Mouse (Mus musculus) heart, postnatal 10 days (tissue): ENCODE measurements around the gene Dcakd. TPM values are rescaled to one million over a fixed set of nuclear protein-coding genes. Genes with fewer than 3 reads are reported as not detected.

Experiments used
- DNase-seq, 2 experiments: peaks; one replicate each; pipeline ENCODE4 v3.0.0; 2021
- intact Hi-C: fragments of 180-260 bp; cut with DNase I; formaldehyde crosslinking; loops from one replicate; pipeline ENCODE4 v1.15.1; 2025
- microRNA-seq, 2 experiments: library from miRNA; unstranded; fragments of <30 nt; microRNA quantifications; one replicate each; pipeline ENCODE4 v1.2.0; 2022
- total RNA-seq, 2 experiments: library from RNA; stranded (reverse); gene quantifications; 2 replicates each; pipeline ENCODE4 v1.2.3; 2021

The Dcakd gene
- total RNA-seq, 2 experiments from 2014 or later, result 62.5 to 70.5 TPM

DNA sequence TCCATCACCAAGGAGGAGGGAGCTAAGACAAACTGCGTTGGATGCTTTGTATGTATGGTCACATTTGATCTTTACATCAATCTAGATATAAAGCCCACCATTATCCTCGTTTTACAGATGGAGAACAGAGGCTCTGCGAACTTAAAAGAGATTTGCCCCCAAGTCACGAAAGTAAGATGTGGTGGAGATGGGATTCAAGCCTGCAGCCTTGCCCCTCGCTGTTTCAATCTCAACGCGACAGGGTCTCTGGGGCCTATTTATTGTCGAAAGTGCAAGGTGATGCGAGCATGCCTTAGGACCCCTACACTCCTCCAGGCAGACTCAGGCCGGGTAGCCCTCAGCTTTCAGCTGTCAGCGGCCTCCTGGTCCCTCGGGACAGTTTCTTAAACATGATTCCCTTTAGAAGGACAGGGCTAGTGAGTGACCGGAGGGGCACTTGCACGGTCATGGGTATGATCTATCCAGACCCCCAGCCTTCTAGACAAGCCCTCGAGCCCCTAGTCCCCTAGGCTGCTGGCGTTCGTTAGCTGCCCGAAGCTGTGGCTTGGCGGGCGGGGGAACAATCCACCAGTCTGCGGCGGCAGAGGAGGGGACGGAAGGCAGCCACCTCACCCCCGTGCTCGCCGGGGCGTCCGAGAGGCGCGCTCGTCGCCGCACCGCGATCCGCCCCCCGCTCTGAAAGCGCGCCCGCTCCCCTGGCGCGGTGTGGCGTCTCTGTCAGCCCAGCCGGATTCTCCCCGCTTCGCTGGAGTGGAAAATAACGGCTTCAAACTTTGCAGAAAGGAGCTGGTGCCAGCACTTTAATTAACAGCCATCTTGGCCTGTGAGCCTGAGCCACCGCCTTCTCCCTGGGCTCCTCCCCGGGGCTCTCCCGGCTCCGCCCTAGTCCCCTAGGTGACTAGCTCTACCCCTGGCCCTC, 79.8 kb downstream of the Dcakd start:
- intact Hi-C loops, result loop anchor here (5.0 kb wide), 1 partner anchor 44 kb away; no protein-coding TSS in a partner anchor

DNA sequence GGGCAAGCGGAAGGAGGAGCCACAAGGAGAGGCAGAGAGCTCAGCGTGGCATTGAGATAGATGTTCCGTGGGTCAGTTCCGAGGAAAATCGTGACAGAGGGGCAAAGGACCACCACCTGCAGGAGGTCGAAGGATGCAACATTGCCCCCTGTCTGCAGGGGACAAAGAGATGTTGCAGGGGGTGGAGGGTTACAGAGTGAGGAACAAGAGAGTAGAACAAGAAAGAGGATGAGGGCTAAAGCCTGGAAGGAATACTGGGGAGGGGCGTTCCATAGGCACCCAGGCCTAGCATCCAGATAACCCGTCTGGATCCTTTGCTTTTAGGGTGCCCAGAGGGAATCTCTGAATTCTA, 81.2 kb downstream of the Dcakd start:
- intact Hi-C loops, result loop anchor here (5.0 kb wide), 1 partner anchor 45 kb away; no protein-coding TSS in a partner anchor
- DNase-seq, result no peak

More for the DNA sequence above, 79.8 kb downstream of the Dcakd start:
- peak; percentile 52 to 57 for DNase-seq

DNA sequence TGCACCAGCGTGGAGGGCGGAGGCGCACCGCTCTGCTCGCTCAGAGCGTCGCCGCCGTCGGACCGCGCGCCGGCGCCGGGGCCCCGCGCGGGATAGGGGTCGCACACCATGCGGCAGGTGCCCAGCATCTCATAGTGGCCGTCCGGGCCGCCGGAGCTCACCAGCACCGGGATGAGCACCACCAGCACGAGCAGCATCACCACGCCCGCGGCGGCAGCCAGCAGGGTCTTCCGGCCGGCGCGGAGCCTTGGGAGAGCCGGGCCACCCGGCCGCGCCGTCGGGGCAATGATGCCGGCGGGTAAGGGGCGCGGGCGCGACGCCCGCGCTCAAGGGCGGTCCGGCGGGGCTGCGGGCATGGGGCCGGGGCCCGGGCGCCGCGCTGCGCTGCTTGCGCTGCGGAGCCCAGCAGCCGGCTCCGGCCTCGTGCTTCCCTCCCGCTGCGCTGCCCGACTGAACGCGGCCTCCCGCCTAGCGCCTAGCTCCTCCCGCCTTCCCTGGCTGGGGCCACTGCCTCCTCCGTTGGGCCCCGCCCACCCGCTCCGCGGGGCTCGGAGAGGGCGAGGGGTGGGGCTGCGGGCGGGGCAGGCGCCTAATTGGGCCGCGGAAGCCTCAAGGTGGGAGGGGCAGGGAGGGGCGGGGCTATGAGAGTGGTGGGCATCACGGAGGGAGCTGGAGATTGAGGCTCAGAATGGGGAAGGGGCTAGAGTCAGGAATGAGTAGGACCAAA, 81.7 kb downstream of the Dcakd start, which contains the start of gene C1ql1:
TSS of gene C1ql1 (minus strand) at position 424 of the 727 bp plus-strand sequence.
- intact Hi-C loops, result loop anchor here (5.0 kb wide), 1 partner anchor 46 kb away; no protein-coding TSS in a partner anchor
- peak; percentile 84 to 87 for DNase-seq

DNA sequence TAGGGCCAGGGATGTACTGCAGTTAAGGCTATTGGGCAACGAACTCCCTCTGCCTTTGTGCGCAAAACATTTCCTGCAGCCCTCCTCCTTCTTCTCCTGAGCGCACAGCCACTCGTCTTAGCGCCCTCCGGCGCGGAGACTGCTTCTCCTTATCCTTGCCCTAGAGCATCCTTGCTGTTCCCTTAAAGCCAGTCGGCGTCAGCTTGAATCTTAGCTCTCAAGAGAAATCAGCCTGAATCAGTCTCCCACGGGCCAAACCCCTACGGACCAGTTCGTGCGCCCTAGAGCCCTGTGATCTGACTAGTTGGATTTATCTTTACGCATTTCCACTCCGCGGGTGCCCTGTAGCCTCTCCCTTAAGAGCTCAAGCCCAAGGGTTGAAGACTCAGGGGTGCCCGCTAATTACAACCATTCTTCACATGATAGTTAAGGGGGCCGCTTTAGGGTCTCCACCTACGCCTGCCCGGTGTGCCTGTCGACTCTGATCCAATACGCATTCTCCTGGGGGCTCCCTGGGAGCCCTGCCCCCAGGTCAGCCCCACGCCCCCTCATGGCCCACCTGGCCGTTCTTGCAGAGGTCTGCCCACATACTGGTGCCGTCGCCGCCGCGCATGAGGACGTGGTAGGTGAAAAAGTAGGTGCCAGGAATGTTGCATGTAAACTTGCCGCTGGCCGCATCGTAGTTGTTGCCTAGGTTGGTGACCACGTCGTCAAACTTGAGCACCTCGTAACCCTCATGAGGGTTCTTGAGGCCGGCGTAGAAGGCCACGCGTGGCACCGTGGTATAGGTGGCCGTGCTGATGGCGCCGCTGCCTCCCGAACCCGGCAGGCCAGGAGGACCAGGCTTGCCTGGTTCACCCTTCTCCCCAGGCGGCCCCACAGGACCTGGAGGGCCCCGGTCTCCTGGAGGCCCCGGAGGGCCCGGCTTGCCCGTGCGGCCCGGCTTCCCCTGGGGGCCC, 82.5 kb downstream of the Dcakd start:
- no peak for DNase-seq
- intact Hi-C loops, result loop anchor here (5.0 kb wide), 1 partner anchor 47 kb away; no protein-coding TSS in a partner anchor

Small RNA genes within 50 kb of the gene (microRNA-seq; reads per million reads assigned to microRNA genes)
- gene Mir6931, result 0 to 0.35 reads per million in 2 experiments

Other genes with a start within 250 kb of the Dcakd start
- gene Gjc1, start 208.6 kb downstream of the Dcakd start, total RNA-seq, result 10 to 100 TPM; 57.7 to 74.8 TPM
- gene Higd1b, start 192.5 kb downstream of the Dcakd start, total RNA-seq, result 10 to 100 TPM; 19.0 to 23.1 TPM
- gene Eftud2, start 147.3 kb downstream of the Dcakd start, total RNA-seq, result 10 to 100 TPM; 48.5 to 59.2 TPM
- gene Ccdc103, start 147.1 kb downstream of the Dcakd start, total RNA-seq, result under 1 TPM; 0.14 to 0.15 TPM
- not detected for gene Fam187a, start 143.2 kb downstream of the Dcakd start, total RNA-seq
- gene Gfap, start 127.4 kb downstream of the Dcakd start, total RNA-seq, result under 1 TPM; 0.17 to 0.25 TPM
- gene Kif18b, start 103.2 kb downstream of the Dcakd start, total RNA-seq, result 1 to 10 TPM; 5.7 to 6.9 TPM
- under 1 TPM; 0.22 to 0.34 TPM for gene C1ql1, start 81.6 kb downstream of the Dcakd start, total RNA-seq
- gene Nmt1, start 143 bp downstream of the Dcakd start, total RNA-seq, result 10 to 100 TPM; 61.4 to 63.2 TPM
- gene Plcd3, start 73.3 kb upstream of the Dcakd start, total RNA-seq, result 10 to 100 TPM; 26.7 to 27.7 TPM
- gene Acbd4, start 73.3 kb upstream of the Dcakd start, total RNA-seq, result 10 to 100 TPM; 35.5 to 37.4 TPM
- 10 to 100 TPM; 20.4 to 22.6 TPM for gene Hexim1, start 87.9 kb upstream of the Dcakd start, total RNA-seq
- gene Hexim2, start 104.1 kb upstream of the Dcakd start, total RNA-seq, result 1 to 10 TPM; 3.1 to 3.9 TPM
- gene Fmnl1, start 142.8 kb upstream of the Dcakd start, total RNA-seq, result 10 to 100 TPM; 14.4 to 15.6 TPM
- gene 1700023F06Rik, start 180.2 kb upstream of the Dcakd start, total RNA-seq, result not detected
- gene Spata32, start 190.1 kb upstream of the Dcakd start, total RNA-seq, result not detected
- 1 to 10 TPM; 3.8 to 4.3 TPM for gene Map3k14, start 239.1 kb upstream of the Dcakd start, total RNA-seq